Mouse (Mus musculus): ENCODE results near the gene Gnpat. TPM values are rescaled to one million over a fixed set of nuclear protein-coding genes. Genes with fewer than 3 reads are reported as not detected.

Gene Gnpat
- polyA plus RNA-seq, 1 experiment from 2014 or later = 82.6 TPM

DNA sequence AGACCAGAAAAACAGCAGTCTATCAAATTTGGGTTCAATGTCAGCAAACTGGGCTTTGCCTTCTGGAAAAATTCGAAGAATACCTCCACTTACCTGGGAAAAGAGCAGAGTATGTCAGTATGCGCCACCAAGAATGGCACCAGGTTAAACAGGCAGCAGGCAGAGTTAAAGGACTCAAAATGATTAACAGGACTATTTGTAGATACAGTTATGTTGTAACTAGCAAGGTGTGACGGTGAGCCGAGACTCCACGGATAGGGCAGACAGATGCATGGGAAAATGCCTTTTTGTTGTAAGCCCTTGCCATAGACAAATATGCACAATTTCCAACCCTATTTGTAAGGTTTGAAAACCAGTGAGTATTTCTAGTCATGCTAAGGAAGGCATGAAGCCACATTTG is 51.2 kb downstream of the Gnpat start:
- H3K4me3 ChIP-seq (replicated peaks) = no peak overlapping the region
- no peaks in the 10 kb centered on the region for H3K9me3 ChIP-seq
- H3K4me1 ChIP-seq (replicated peaks) = no peaks in the 10 kb centered on the region
- 94% methylated on average over 5 of the region's 5 CpGs for WGBS
- H3K4me2 ChIP-seq (replicated peaks) = no peak overlapping the region
- peaks cover 42% of the 10 kb centered on the region for H3K36me3 ChIP-seq
- H3K9ac ChIP-seq = no peak overlapping the region
- H3K27ac ChIP-seq = no peak overlapping the region
- ATAC-seq = no peak
- no peaks in the 10 kb centered on the region for H3K27me3 ChIP-seq (replicated peaks)

- ATAC-seq = no peak
These were observed 55.1 kb downstream of the Gnpat start for GRCm38 (mm10) chr8:124917741-124918484.

DNA sequence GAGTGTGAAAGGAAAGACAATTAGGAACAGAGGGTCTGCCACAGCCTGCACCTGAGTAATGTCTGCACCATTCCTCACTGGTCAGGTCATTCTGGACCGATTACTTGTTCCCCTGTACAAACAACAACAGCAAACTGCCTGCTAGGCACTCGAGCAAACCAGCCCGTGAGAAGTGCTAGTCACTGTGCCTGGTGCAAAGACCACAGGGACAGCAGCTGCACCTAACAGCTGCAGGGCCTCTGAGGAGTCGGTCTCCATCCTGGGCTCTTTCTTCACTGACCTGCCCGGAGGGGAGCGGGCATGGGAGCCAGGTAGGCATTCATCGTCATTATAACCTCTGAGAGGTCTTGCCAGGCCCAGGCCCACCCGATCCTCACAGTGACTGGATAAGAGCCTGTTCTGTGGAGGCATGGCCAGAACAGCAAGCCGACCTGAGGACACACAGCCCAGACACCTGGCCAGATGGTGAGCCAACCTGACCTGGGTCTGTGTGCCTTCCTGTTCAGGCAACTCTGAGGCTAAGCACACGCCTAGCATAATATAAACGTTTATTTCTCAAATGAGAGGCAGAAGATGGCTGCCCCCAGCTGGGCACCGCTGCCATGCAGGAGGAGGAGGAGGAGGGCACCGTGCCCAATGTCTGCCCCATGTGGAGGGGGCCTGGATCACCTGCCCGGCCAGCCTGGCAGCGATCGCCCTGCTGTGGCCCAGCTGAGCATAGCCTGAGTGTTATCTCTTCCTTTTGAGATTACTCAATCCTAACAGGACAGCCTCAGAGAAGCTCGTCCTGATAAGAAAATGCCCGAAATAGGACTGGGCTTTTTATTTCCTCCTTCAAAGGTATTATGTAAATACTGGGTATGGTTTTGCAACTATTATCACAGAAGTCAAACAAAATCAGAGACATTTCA is 58.8 kb downstream of the Gnpat start:
- WGBS = 45% methylated on average over 18 of the region's 18 CpGs
- no peak overlapping the region for H3K9ac ChIP-seq
- H3K4me1 ChIP-seq (replicated peaks) = peaks cover 22% of the 10 kb centered on the region
- ATAC-seq = peak; percentile 84
- H3K27ac ChIP-seq = no peak overlapping the region
- H3K9me3 ChIP-seq = no peaks in the 10 kb centered on the region
- H3K4me3 ChIP-seq (replicated peaks) = no peak overlapping the region
- H3K36me3 ChIP-seq = no peaks in the 10 kb centered on the region
- H3K27me3 ChIP-seq (replicated peaks) = no peaks in the 10 kb centered on the region
- H3K4me2 ChIP-seq (replicated peaks) = peak overlapping the region; percentile 44

More at GRCm38 (mm10) chr8:124917741-124918484, 55.1 kb downstream of the Gnpat start:
- WGBS = 82% methylated on average over 18 of the region's 18 CpGs
- Histone ChIP-seq H3K27me3 (replicated peaks) (no peaks in the 10 kb centered on the region), H3K4me2 (replicated peaks) (no peak overlapping the region), H3K9ac (no peak overlapping the region), H3K36me3 (peaks cover 17% of the 10 kb centered on the region), H3K9me3 (no peaks in the 10 kb centered on the region), H3K27ac (no peak overlapping the region), H3K4me1 (replicated peaks) (peaks cover 13% of the 10 kb centered on the region), H3K4me3 (replicated peaks) (no peak overlapping the region)

- Histone ChIP-seq H3K27ac (no peak overlapping the region), H3K4me2 (replicated peaks) (peak overlapping the region; percentile 43), H3K4me1 (replicated peaks) (peaks cover 31% of the 10 kb centered on the region), H3K27me3 (replicated peaks) (no peaks in the 10 kb centered on the region), H3K36me3 (no peaks in the 10 kb centered on the region), H3K9ac (no peak overlapping the region), H3K4me3 (replicated peaks) (no peak overlapping the region), H3K9me3 (no peaks in the 10 kb centered on the region)
- ATAC-seq = peak; percentile 9
- WGBS = 60% methylated on average over 11 of the region's 11 CpGs
These were observed 59.8 kb downstream of the Gnpat start for GRCm38 (mm10) chr8:124922490-124923089.

DNA sequence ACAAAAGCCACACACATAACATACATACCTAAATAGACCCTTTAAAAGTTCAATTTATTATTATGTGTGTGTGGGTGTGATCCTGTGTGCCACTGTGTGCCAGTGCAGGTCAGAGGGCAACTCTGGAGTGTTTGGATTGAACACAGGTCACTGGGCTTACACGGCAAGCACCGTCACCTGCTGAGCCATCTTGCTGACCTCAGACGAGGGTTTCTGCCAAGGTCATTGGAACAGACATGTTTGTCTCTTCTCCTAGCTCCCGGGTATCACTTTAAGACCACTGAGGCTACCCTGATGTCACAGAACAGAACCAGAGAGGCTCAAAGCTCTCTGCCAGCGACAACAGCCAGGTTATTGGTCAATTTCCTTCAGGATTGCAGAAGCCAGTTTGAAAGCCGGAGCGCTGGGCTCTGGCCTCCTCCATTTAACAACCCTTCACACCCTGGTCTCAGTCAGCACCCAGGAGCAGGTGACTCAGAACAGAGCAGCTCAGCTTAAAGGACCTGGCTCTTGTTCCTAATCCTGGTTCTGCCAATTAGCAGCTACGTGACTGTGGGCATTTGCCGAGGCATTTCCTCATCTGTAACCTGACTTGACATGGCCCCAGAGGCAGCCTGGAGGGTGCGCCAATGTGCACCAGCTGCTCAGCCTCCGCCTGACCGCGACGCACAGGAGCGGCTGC is 61.3 kb downstream of the Gnpat start:
- no peak overlapping the region for H3K27ac ChIP-seq
- H3K9me3 ChIP-seq = no peaks in the 10 kb centered on the region

DNA sequence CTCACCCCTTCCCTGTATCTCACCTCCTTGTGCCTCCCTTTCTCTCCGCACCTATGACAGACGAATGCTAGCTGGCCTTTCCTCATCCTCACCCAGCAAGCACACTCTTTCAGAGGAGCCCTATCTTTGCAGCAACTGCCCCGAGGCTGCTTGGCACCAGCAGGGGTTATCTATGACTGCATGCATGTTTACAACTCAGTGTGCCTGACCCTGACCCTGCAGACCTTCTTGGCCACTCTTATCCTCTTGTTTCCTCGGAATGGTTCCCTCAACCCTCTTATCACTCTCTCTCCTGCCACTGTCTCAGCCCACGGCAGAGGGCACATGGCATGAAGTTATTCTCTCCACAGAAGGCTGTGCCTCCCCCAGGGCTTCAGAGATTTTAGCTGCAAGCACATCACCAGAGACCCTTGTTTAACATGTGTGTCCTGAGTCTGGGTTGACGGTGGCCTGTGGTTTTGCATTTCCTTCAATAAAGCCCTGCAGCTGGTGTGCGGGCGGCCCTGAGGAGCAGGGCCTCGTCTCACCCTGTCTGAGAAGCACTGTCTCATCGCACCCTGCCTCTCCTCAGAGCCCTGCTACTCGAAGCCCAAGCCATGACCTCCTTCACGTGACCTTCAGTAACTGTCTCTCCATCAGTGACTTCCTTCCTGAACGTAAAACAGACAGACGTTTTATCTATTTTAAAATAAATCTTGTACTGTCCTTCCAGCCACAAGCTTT is 62.9 kb downstream of the Gnpat start:
- Histone ChIP-seq H3K9me3 (no peaks in the 10 kb centered on the region), H3K4me3 (replicated peaks) (no peak overlapping the region), H3K27me3 (replicated peaks) (no peaks in the 10 kb centered on the region), H3K4me2 (replicated peaks) (no peak overlapping the region), H3K4me1 (replicated peaks) (peaks cover 31% of the 10 kb centered on the region), H3K36me3 (no peaks in the 10 kb centered on the region), H3K27ac (peak overlapping the region; percentile 63), H3K9ac (no peak overlapping the region)
- WGBS = 55% methylated on average over 14 of the region's 14 CpGs
- no peak for ATAC-seq

More for the DNA sequence above, 61.3 kb downstream of the Gnpat start:
- no peak for ATAC-seq
- no peaks in the 10 kb centered on the region for H3K27me3 ChIP-seq (replicated peaks)
- H3K4me2 ChIP-seq (replicated peaks) = no peak overlapping the region
- no peak overlapping the region for H3K9ac ChIP-seq
- peaks cover 31% of the 10 kb centered on the region for H3K4me1 ChIP-seq (replicated peaks)
- 86% methylated on average over 15 of the region's 15 CpGs for WGBS
- H3K36me3 ChIP-seq = no peaks in the 10 kb centered on the region
- no peak overlapping the region for H3K4me3 ChIP-seq (replicated peaks)

GRCm38 (mm10) chr8:124926351-124926771 is 63.5 kb downstream of the Gnpat start:
- H3K9ac ChIP-seq = no peak overlapping the region
- no peak overlapping the region for H3K4me2 ChIP-seq (replicated peaks)
- ATAC-seq = peak; percentile 28; the same call in 1 of the 2 replicates
- no peaks in the 10 kb centered on the region for H3K9me3 ChIP-seq
- peak overlapping the region; percentile 63 for H3K27ac ChIP-seq
- no peak overlapping the region for H3K4me3 ChIP-seq (replicated peaks)
- H3K4me1 ChIP-seq (replicated peaks) = peaks cover 28% of the 10 kb centered on the region
- 35% methylated on average over 10 of the region's 10 CpGs for WGBS
- H3K27me3 ChIP-seq (replicated peaks) = no peaks in the 10 kb centered on the region
- no peaks in the 10 kb centered on the region for H3K36me3 ChIP-seq

GRCm38 (mm10) chr8:124929006-124929405 is 66.2 kb downstream of the Gnpat start:
- Histone ChIP-seq H3K9ac (no peak overlapping the region), H3K27ac (no peak overlapping the region), H3K36me3 (no peaks in the 10 kb centered on the region), H3K27me3 (replicated peaks) (no peaks in the 10 kb centered on the region), H3K4me2 (replicated peaks) (no peak overlapping the region), H3K4me1 (replicated peaks) (peaks cover 12% of the 10 kb centered on the region), H3K4me3 (replicated peaks) (no peak overlapping the region), H3K9me3 (no peaks in the 10 kb centered on the region)
- 82% methylated on average over 11 of the region's 11 CpGs for WGBS
- ATAC-seq = no peak

DNA sequence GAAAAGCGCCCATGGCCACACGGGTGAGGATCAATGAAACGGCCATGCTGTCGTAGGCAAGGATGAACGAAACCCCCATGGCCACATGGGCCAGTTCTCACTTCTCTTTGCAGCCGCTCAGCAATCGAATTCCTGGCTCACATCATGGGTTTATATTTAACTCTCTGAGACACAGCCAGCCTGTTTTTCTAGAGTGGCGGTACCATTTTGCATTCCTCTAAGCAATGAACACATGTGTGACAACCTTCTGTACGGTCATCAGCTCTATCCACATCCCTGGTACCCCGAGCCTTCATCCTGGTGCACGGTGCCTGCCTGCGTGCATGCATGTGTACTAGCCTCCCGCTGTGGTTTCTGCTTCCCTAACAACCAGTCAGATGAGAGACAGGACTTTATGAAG is 67.3 kb downstream of the Gnpat start:
- Histone ChIP-seq H3K9me3 (no peaks in the 10 kb centered on the region), H3K27ac (no peak overlapping the region), H3K36me3 (no peaks in the 10 kb centered on the region), H3K27me3 (replicated peaks) (no peaks in the 10 kb centered on the region), H3K4me2 (replicated peaks) (no peak overlapping the region), H3K4me3 (replicated peaks) (no peak overlapping the region), H3K4me1 (replicated peaks) (peaks cover 12% of the 10 kb centered on the region), H3K9ac (no peak overlapping the region)
- 90% methylated on average over 13 of the region's 13 CpGs for WGBS
- no peak for ATAC-seq

- Histone ChIP-seq H3K4me3 (replicated peaks) (no peak overlapping the region), H3K27ac (no peak overlapping the region), H3K36me3 (no peaks in the 10 kb centered on the region), H3K4me1 (replicated peaks) (peaks cover 12% of the 10 kb centered on the region), H3K9ac (no peak overlapping the region), H3K9me3 (no peaks in the 10 kb centered on the region), H3K27me3 (replicated peaks) (no peaks in the 10 kb centered on the region), H3K4me2 (replicated peaks) (no peak overlapping the region)
- 91% methylated on average over 4 of the region's 4 CpGs for WGBS
- ATAC-seq = no peak
These were observed 67.8 kb downstream of the Gnpat start for GRCm38 (mm10) chr8:124930649-124931048.

- Histone ChIP-seq H3K4me3 (replicated peaks) (no peak overlapping the region), H3K36me3 (no peaks in the 10 kb centered on the region), H3K27ac (no peak overlapping the region), H3K4me1 (replicated peaks) (0 out of 2 replicates have a peak, but pooled peaks cover 1% of the 10 kb centered on the region), H3K9me3 (no peaks in the 10 kb centered on the region), H3K27me3 (replicated peaks) (no peaks in the 10 kb centered on the region), H3K9ac (no peak overlapping the region), H3K4me2 (replicated peaks) (no peak overlapping the region)
- ATAC-seq = no peak
- WGBS = 73% methylated on average over 3 of the region's 3 CpGs
These were observed 69.6 kb downstream of the Gnpat start for GRCm38 (mm10) chr8:124932435-124932834.
